Mouse (Mus musculus): ENCODE measurements around the gene Fntb. TPM values are rescaled to one million over a fixed set of nuclear protein-coding genes. Genes with fewer than 3 reads are reported as not detected.

The Fntb gene
- total RNA-seq, 2 experiments from 2014 or later = 13.3 to 14.5 TPM

GRCm38 (mm10) chr12:76879242-76879641 lies 113.9 kb downstream of the Fntb start:
- DNase-seq = peak; percentile 55 to 57
- intact Hi-C loops (cut with DNase I) = loop anchor here (2.0 kb wide), 1 partner anchor 42 kb away; no protein-coding TSS in a partner anchor

- DNase-seq = no peak
- intact Hi-C loops (cut with DNase I) = loop anchor here (5.0 kb wide), 1 partner anchor 82 kb away; the partner anchor contains the start of gene Max
These were observed 114.7 kb downstream of the Fntb start for GRCm38 (mm10) chr12:76880131-76880530.

DNA sequence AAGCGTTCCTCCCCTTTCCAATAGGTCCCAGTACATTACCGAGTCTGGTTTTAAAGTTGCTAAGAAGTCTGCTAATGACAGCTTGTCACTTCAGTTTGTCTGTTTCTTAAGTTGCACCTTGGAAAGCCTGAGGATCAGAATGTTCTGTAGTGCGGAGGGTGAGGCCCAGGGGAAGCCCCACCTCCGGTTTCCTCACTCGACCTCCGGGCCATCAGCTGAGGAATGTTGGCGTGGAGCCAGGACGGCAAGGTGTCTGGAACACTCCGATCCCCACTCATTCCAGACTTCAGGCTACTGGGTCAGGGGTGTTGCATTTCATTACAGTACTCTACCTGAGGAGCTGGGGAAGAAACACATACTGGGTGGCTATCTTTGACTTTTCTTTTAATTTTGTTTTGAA lies 118.4 kb downstream of the Fntb start:
- intact Hi-C loops (cut with DNase I) = loop anchor here (5.0 kb wide), 1 partner anchor 78 kb away; the partner anchor contains the start of gene Max
- peak; percentile 85 to 87 for DNase-seq

- no peak for DNase-seq
- intact Hi-C loops (cut with DNase I) = loop anchor here (5.0 kb wide), 1 partner anchor 37 kb away; no protein-coding TSS in a partner anchor
These were observed 119.7 kb downstream of the Fntb start for GRCm38 (mm10) chr12:76885103-76885502.

GRCm38 (mm10) chr12:76886826-76887225 lies 121.4 kb downstream of the Fntb start:
- no peak for DNase-seq
- intact Hi-C loops (cut with DNase I) = loop anchor here (5.0 kb wide), 1 partner anchor 35 kb away; no protein-coding TSS in a partner anchor

DNA sequence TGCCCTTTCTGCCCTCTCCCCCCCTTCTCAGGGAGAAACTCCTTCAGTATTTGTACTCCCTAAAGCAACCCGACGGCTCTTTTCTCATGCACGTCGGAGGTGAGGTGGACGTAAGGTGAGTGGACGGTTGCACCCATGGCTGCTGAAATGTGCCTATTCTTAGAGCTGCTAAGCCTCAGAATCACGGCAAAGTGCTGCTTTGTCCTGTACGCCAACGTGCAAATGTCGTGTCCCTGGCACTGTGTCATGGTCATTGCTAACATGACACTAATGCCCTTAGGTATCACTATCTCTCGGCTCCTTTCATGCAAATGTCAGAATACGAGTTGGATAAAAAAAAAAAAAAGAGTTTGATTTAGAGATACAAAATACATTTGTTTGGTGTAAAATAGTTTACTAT lies 122.6 kb downstream of the Fntb start:
- intact Hi-C loops (cut with DNase I) = loop anchor here (5.0 kb wide), 1 partner anchor 34 kb away; no protein-coding TSS in a partner anchor
- no peak for DNase-seq

GRCm38 (mm10) chr12:76889404-76890184 lies 124.2 kb downstream of the Fntb start:
- no peak for DNase-seq
- intact Hi-C loops (cut with DNase I) = loop anchor here (5.0 kb wide), 1 partner anchor 33 kb away; no protein-coding TSS in a partner anchor

GRCm38 (mm10) chr12:76891160-76891559 lies 125.8 kb downstream of the Fntb start:
- no peak for DNase-seq
- intact Hi-C loops (cut with DNase I) = no loop called here

- no peak for DNase-seq
- intact Hi-C loops (cut with DNase I) = no loop called here
These were observed 127.7 kb downstream of the Fntb start for GRCm38 (mm10) chr12:76892910-76893695.

DNA sequence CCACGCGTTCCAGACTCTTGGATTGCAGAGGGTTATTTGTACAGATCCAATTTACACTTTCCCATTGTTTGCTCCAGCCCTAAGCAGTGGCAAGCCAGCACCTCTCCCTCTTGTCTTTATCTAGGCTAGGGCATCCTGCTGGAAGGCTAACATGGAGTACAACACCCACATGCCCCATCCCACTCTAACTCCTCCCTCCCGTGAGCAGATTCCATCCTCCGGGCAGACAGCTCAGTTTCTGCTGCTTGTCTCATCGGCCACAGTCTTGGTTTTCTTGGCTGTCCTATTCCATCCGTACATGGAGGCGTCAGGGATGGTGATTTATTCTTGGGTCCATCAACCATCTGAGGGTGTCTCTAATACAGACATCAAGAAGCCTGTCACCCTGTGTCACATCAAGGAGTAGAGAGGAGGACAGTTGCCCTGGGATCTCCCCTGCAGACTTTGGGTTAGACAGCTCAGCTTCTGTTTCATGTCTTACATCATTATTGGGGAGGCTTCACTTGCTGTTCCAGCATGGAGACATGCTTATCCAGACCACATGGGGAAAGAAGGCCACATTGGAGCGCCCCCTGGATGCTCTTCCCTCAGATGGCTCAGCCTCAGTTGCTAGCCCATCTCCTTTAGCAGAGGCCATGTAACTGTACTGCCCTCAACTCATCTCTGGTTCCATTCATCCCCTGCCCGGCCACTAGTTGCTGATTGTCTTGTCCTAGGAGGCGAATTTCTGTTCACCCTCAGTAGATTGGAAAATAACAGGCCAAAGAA lies 129.6 kb downstream of the Fntb start:
- no peak for DNase-seq
- intact Hi-C loops (cut with DNase I) = no loop called here

GRCm38 (mm10) chr12:76895777-76896176 lies 130.4 kb downstream of the Fntb start:
- intact Hi-C loops (cut with DNase I) = no loop called here
- DNase-seq = no peak

- DNase-seq = no peak
- intact Hi-C loops (cut with DNase I) = no loop called here
These were observed 131.2 kb downstream of the Fntb start for GRCm38 (mm10) chr12:76896566-76896965.

DNA sequence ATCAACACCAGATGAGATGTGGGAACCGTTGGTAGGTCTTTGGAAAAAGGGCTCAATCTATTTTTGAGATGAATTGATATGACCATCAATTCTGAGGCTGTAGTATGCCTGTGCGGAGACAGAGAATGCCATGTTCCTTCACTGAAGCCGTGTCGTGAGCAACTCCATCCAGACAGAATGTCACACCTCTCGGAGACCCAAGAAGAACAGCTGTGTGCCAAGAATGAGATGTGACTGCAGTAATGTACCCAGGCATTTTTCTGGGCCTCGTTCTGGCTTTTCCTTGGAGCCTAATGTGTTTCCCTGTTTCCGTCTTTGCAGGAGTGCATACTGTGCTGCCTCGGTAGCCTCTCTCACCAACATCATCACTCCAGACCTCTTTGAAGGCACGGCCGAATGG lies 131.6 kb downstream of the Fntb start:
- DNase-seq = no peak
- intact Hi-C loops (cut with DNase I) = no loop called here

- no peak for DNase-seq
- intact Hi-C loops (cut with DNase I) = no loop called here
These were observed 132.8 kb downstream of the Fntb start for GRCm38 (mm10) chr12:76898141-76898540.

- intact Hi-C loops (cut with DNase I) = no loop called here
- no peak for DNase-seq
These were observed 134.0 kb downstream of the Fntb start for GRCm38 (mm10) chr12:76899261-76899975.

GRCm38 (mm10) chr12:76901508-76902294 lies 136.3 kb downstream of the Fntb start:
- intact Hi-C loops (cut with DNase I) = no loop called here
- DNase-seq = no peak

GRCm38 (mm10) chr12:76906278-76906677 lies 140.9 kb downstream of the Fntb start:
- DNase-seq = no peak
- intact Hi-C loops (cut with DNase I) = no loop called here

- intact Hi-C loops (cut with DNase I) = no loop called here
- DNase-seq = no peak
These were observed 143.8 kb downstream of the Fntb start for GRCm38 (mm10) chr12:76909218-76909617.

- intact Hi-C loops (cut with DNase I) = no loop called here
- DNase-seq = no peak
These were observed 145.0 kb downstream of the Fntb start for GRCm38 (mm10) chr12:76910258-76910940.

Data from heart, postnatal 36 days (tissue).